Mouse (Mus musculus) embryonic facial prominence, embryonic 12.5 days (tissue): ENCODE measurements around the gene Arhgap1. TPM values are rescaled to one million over a fixed set of nuclear protein-coding genes. Genes with fewer than 3 reads are reported as not detected.

Experiments used
- ATAC-seq: fragments of 200-750 bp; cut with Nextera tagmentation; 2 replicates; pipeline ENCODE4 v1.8.0; 2017; ENCODE audit not compliant: insufficient number of reproducible peaks, insufficient read depth, low FRiP score, low TSS enrichment
- H3K27ac ChIP-seq: fragments of 300-500 bp; sonication (generic); 2 replicates; pipeline ENCODE4 v1.5.1; 2016; ENCODE audit warnings: mild to moderate bottlenecking
- H3K27me3 ChIP-seq: fragments of 300-500 bp; sonication (generic); 2 replicates; pipeline ENCODE4 v1.6.1; 2016; ENCODE audit warnings: mild to moderate bottlenecking, moderate library complexity
- H3K36me3 ChIP-seq: fragments of 300-500 bp; sonication (generic); 2 replicates; pipeline ENCODE4 v1.6.1; 2016; ENCODE audit warnings: mild to moderate bottlenecking
- H3K4me1 ChIP-seq: fragments of 300-500 bp; sonication (generic); 2 replicates; pipeline ENCODE4 v1.6.1; 2016
- H3K4me2 ChIP-seq: fragments of 300-500 bp; sonication (generic); replicated peaks from 2 replicates; pipeline ENCODE4 v1.6.1; 2016; ENCODE audit warnings: mild to moderate bottlenecking, moderate library complexity
- H3K4me3 ChIP-seq: fragments of 300-500 bp; sonication (generic); 2 replicates; pipeline ENCODE4 v1.5.1; 2016; ENCODE audit warnings: mild to moderate bottlenecking
- H3K9ac ChIP-seq: fragments of 300-500 bp; sonication (generic); 2 replicates; pipeline ENCODE4 v1.6.1; 2016; ENCODE audit warnings: mild to moderate bottlenecking, moderate library complexity
- H3K9me3 ChIP-seq: fragments of 300-500 bp; sonication (generic); 2 replicates; pipeline ENCODE4 v1.6.1; 2016; ENCODE audit warnings: mild to moderate bottlenecking, moderate library complexity
- WGBS: fragments of 180-500 bp; shearing (Covaris S2); methylation state at CpG from one replicate; pipeline ENCODE4 v1.1.7; 2016; 5-methylcytosine and 5-hydroxymethylcytosine counted together
- polyA plus RNA-seq: library from polyadenylated mRNA; unstranded; fragments of >200 nt; fragmentation: Nextera tagmentation; extraction: Ambion mirVana; gene quantifications from 2 replicates; pipeline ENCODE4 v1.2.1, GENCODE M21; 2016

Gene Arhgap1
- polyA plus RNA-seq, 1 experiment from 2014 or later: 102 TPM

GRCm38 (mm10) chr2:91650360-91650995 lies 818 bp downstream of the Arhgap1 start:
- 10% methylated on average over 16 of the region's 16 CpGs for WGBS
- H3K27me3 ChIP-seq: no peaks in the 10 kb centered on the region
- peak overlapping the region; percentile 88 for H3K27ac ChIP-seq
- H3K4me1 ChIP-seq: peaks cover 15% of the 10 kb centered on the region
- H3K9ac ChIP-seq: peak overlapping the region; percentile 92
- peak overlapping the region; percentile 97 for H3K4me2 ChIP-seq
- ATAC-seq: no peak
- no peaks in the 10 kb centered on the region for H3K9me3 ChIP-seq
- peaks cover 46% of the 10 kb centered on the region for H3K36me3 ChIP-seq
- H3K4me3 ChIP-seq: peak overlapping the region; percentile 90

GRCm38 (mm10) chr2:91651458-91652258 lies 2.0 kb downstream of the Arhgap1 start:
- Histone ChIP-seq H3K9me3 (no peaks in the 10 kb centered on the region), H3K27me3 (no peaks in the 10 kb centered on the region), H3K27ac (no peak overlapping the region), H3K9ac (no peak overlapping the region), H3K36me3 (peaks cover 46% of the 10 kb centered on the region), H3K4me1 (peaks cover 15% of the 10 kb centered on the region), H3K4me3 (no peak overlapping the region), H3K4me2 (no peak overlapping the region)
- WGBS: 88% methylated on average over 14 of the region's 14 CpGs
- no peak for ATAC-seq

- Histone ChIP-seq H3K4me1 (peaks cover 15% of the 10 kb centered on the region), H3K4me3 (no peak overlapping the region), H3K9ac (no peak overlapping the region), H3K4me2 (no peak overlapping the region), H3K27ac (no peak overlapping the region), H3K9me3 (no peaks in the 10 kb centered on the region), H3K27me3 (no peaks in the 10 kb centered on the region), H3K36me3 (peaks cover 46% of the 10 kb centered on the region)
- WGBS: 63% methylated on average over 6 of the region's 6 CpGs
- ATAC-seq: no peak
Measured at GRCm38 (mm10) chr2:91652863-91653262, 3.2 kb downstream of the Arhgap1 start.

GRCm38 (mm10) chr2:91655388-91655787 lies 5.7 kb downstream of the Arhgap1 start:
- Histone ChIP-seq H3K27me3 (no peaks in the 10 kb centered on the region), H3K9me3 (no peaks in the 10 kb centered on the region), H3K36me3 (peaks cover 66% of the 10 kb centered on the region), H3K27ac (no peak overlapping the region), H3K4me1 (peaks cover 7% of the 10 kb centered on the region), H3K4me2 (no peak overlapping the region), H3K9ac (no peak overlapping the region), H3K4me3 (no peak overlapping the region)
- 91% methylated on average over 5 of the region's 5 CpGs for WGBS
- ATAC-seq: no peak

GRCm38 (mm10) chr2:91655827-91656226 lies 6.2 kb downstream of the Arhgap1 start:
- Histone ChIP-seq H3K27ac (no peak overlapping the region), H3K9me3 (no peaks in the 10 kb centered on the region), H3K27me3 (no peaks in the 10 kb centered on the region), H3K36me3 (peaks cover 66% of the 10 kb centered on the region), H3K4me1 (peaks cover 3% of the 10 kb centered on the region), H3K4me3 (no peak overlapping the region), H3K4me2 (no peak overlapping the region), H3K9ac (no peak overlapping the region)
- 66% methylated on average over 6 of the region's 6 CpGs for WGBS
- ATAC-seq: no peak

- 72% methylated on average over 8 of the region's 8 CpGs for WGBS
- Histone ChIP-seq H3K4me2 (no peak overlapping the region), H3K27ac (no peak overlapping the region), H3K27me3 (no peaks in the 10 kb centered on the region), H3K9me3 (no peaks in the 10 kb centered on the region), H3K9ac (no peak overlapping the region), H3K36me3 (peaks cover 76% of the 10 kb centered on the region), H3K4me3 (no peak overlapping the region), H3K4me1 (no peaks in the 10 kb centered on the region)
- ATAC-seq: no peak
Measured at GRCm38 (mm10) chr2:91656774-91657173, 7.1 kb downstream of the Arhgap1 start.

GRCm38 (mm10) chr2:91659657-91660056 lies 10.0 kb downstream of the Arhgap1 start:
- no peak overlapping the region for H3K4me2 ChIP-seq
- no peak overlapping the region for H3K27ac ChIP-seq
- H3K9ac ChIP-seq: no peak overlapping the region
- H3K36me3 ChIP-seq: peaks cover 90% of the 10 kb centered on the region
- ATAC-seq: no peak
- H3K4me3 ChIP-seq: no peak overlapping the region
- 97% methylated on average over 8 of the region's 8 CpGs for WGBS
- H3K4me1 ChIP-seq: no peaks in the 10 kb centered on the region
- H3K27me3 ChIP-seq: no peaks in the 10 kb centered on the region
- H3K9me3 ChIP-seq: no peaks in the 10 kb centered on the region

GRCm38 (mm10) chr2:91660981-91661380 lies 11.3 kb downstream of the Arhgap1 start:
- 90% methylated on average over 6 of the region's 6 CpGs for WGBS
- peaks cover 79% of the 10 kb centered on the region for H3K36me3 ChIP-seq
- no peaks in the 10 kb centered on the region for H3K4me1 ChIP-seq
- H3K27ac ChIP-seq: no peak overlapping the region
- no peaks in the 10 kb centered on the region for H3K27me3 ChIP-seq
- H3K9me3 ChIP-seq: no peaks in the 10 kb centered on the region
- H3K9ac ChIP-seq: no peak overlapping the region
- H3K4me2 ChIP-seq: no peak overlapping the region
- H3K4me3 ChIP-seq: no peak overlapping the region
- ATAC-seq: no peak

- no peak overlapping the region for H3K27ac ChIP-seq
- no peak overlapping the region for H3K4me3 ChIP-seq
- H3K4me1 ChIP-seq: no peaks in the 10 kb centered on the region
- no peak overlapping the region for H3K4me2 ChIP-seq
- H3K27me3 ChIP-seq: no peaks in the 10 kb centered on the region
- no peaks in the 10 kb centered on the region for H3K9me3 ChIP-seq
- no peak for ATAC-seq
- peaks cover 76% of the 10 kb centered on the region for H3K36me3 ChIP-seq
- no peak overlapping the region for H3K9ac ChIP-seq
Measured at GRCm38 (mm10) chr2:91664780-91665179, 15.1 kb downstream of the Arhgap1 start.

GRCm38 (mm10) chr2:91666386-91666910 lies 16.8 kb downstream of the Arhgap1 start:
- no peak for ATAC-seq
- H3K36me3 ChIP-seq: peaks cover 83% of the 10 kb centered on the region
- no peak overlapping the region for H3K4me2 ChIP-seq
- H3K27me3 ChIP-seq: no peaks in the 10 kb centered on the region
- H3K9me3 ChIP-seq: no peaks in the 10 kb centered on the region
- no peak overlapping the region for H3K4me3 ChIP-seq
- no peak overlapping the region for H3K27ac ChIP-seq
- 95% methylated on average over 6 of the region's 6 CpGs for WGBS
- no peaks in the 10 kb centered on the region for H3K4me1 ChIP-seq
- H3K9ac ChIP-seq: no peak overlapping the region

GRCm38 (mm10) chr2:91667747-91668146 lies 18.1 kb downstream of the Arhgap1 start:
- Histone ChIP-seq H3K4me3 (no peak overlapping the region), H3K27me3 (no peaks in the 10 kb centered on the region), H3K9ac (no peak overlapping the region), H3K4me1 (no peaks in the 10 kb centered on the region), H3K4me2 (no peak overlapping the region), H3K27ac (no peak overlapping the region), H3K36me3 (peaks cover 79% of the 10 kb centered on the region), H3K9me3 (no peaks in the 10 kb centered on the region)
- ATAC-seq: no peak
- 74% methylated on average over 2 of the region's 2 CpGs for WGBS

- no peak overlapping the region for H3K27ac ChIP-seq
- no peak overlapping the region for H3K4me2 ChIP-seq
- H3K4me1 ChIP-seq: no peaks in the 10 kb centered on the region
- peaks cover 74% of the 10 kb centered on the region for H3K36me3 ChIP-seq
- H3K9me3 ChIP-seq: no peaks in the 10 kb centered on the region
- no peak for ATAC-seq
- H3K4me3 ChIP-seq: no peak overlapping the region
- H3K9ac ChIP-seq: no peak overlapping the region
- no peaks in the 10 kb centered on the region for H3K27me3 ChIP-seq
- 89% methylated on average over 8 of the region's 8 CpGs for WGBS
Measured at GRCm38 (mm10) chr2:91669326-91669725, 19.7 kb downstream of the Arhgap1 start.
